In the genomic region with DNA sequence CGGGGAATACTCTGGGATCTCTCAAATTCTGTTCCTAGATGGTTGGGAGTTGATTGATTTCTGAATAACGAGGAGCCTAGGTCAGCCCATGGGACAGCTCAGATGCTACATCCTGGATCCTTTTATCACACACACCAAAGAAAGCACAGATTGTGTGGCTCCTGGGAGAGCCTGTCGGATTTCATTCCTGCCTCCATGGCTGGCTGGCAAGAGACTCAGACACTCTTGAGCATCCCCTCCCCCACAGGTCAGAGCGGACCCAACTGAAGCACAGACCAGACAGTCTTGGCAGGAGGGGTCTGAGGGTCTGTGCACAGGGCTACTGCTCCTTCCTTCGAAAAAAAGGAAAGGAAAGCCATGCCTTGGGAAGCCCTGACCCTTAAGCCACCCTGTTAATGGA, we compare ENCODE assay signal across 8 mouse cellular contexts. TPM values are rescaled to one million over a fixed set of nuclear protein-coding genes. Genes with fewer than 3 reads are reported as not detected.
DNase-seq lines count a peak whose midpoint lies in the region; ATAC-seq and TF ChIP-seq lines count a peak whose summit lies in the region.
"Had no signal": no experiment of that assay in that cellular context is flagged by ENCODE, and none has a peak within 500 bp of the region (broad histone marks: within the 10 kb centered on the region; RNA-seq: fewer than 3 reads in every experiment).

No protein-coding gene starts in this region.

- no peaks in the 10 kb centered on the region for H3K36me3 ChIP-seq in stomach, embryonic 14.5 days (ENCODE audit: control insufficient read depth, insufficient read depth, low read length)
- H3K36me3 ChIP-seq in stomach, postnatal 0 days (ENCODE audit: control insufficient read depth, insufficient read depth, low read length) = no peaks in the 10 kb centered on the region
- no peaks in the 10 kb centered on the region; the same call in 1 of the 2 replicates for H3K36me3 ChIP-seq in embryonic facial prominence, embryonic 11.5 days (replicated peaks; ENCODE audit: control insufficient read depth, insufficient read depth, low read depth, low read length)
- H3K36me3 ChIP-seq in limb, embryonic 12.5 days = peaks cover 30% of the 10 kb centered on the region

- H3K9ac ChIP-seq in stomach, embryonic 14.5 days (replicated peaks; ENCODE audit: low read depth, low read length) = no peak overlapping the region
- no peak overlapping the region for H3K9ac ChIP-seq in stomach, postnatal 0 days (ENCODE audit: low read length)
- no peak overlapping the region for H3K9ac ChIP-seq in embryonic facial prominence, embryonic 11.5 days (replicated peaks; ENCODE audit: low read length)
- H3K9ac ChIP-seq in limb, embryonic 12.5 days (replicated peaks) = no peak overlapping the region; the same call in 1 of the 2 replicates

- H3K4me3 ChIP-seq in stomach, embryonic 14.5 days (ENCODE audit: low read depth, low read length) = no peak overlapping the region
- no peak overlapping the region for H3K4me3 ChIP-seq in stomach, postnatal 0 days (ENCODE audit: low read depth, low read length)
- H3K4me3 ChIP-seq in embryonic facial prominence, embryonic 11.5 days (ENCODE audit: low read depth, low read length) = peak overlapping the region; percentile 95; the same call in 1 of the 2 replicates
- peak overlapping the region; percentile 15; the same call in 1 of the 2 replicates for H3K4me3 ChIP-seq in limb, embryonic 12.5 days (replicated peaks)

- no peak overlapping the region for H3K27ac ChIP-seq in stomach, embryonic 14.5 days (ENCODE audit: low read length)
- no peak overlapping the region for H3K27ac ChIP-seq in stomach, postnatal 0 days (replicated peaks)
- no peak overlapping the region for H3K27ac ChIP-seq in embryonic facial prominence, embryonic 11.5 days (replicated peaks; ENCODE audit: low read depth, low read length)
- H3K27ac ChIP-seq in limb, embryonic 12.5 days = no peak overlapping the region

- 42% methylated on average over 5 of the region's 5 CpGs for WGBS in stomach, embryonic 14.5 days
- 53% methylated on average over 5 of the region's 5 CpGs for WGBS in stomach, postnatal 0 days
- WGBS in embryonic facial prominence, embryonic 11.5 days = 26% methylated on average over 5 of the region's 5 CpGs
- whole genome bisulfite sequencing in limb, embryonic 12.5 days = 28% methylated on average over 5 of the region's 5 CpGs

- DNase-seq in stomach, postnatal 0 days (ENCODE audit: low spot score) = no peak
- DNase-seq in embryonic facial prominence, embryonic 11.5 days (ENCODE audit: low spot score) = peak; percentile 10
- no peak for DNase-seq in layer of hippocampus, postnatal 25 days (ENCODE audit: extremely low spot score in 1 of 2, low spot score in 1 of 2)

- H3K4me2 ChIP-seq in stomach, embryonic 14.5 days (replicated peaks; ENCODE audit: low read depth, low read length) = peak overlapping the region; percentile 80
- no peak overlapping the region for H3K4me2 ChIP-seq in stomach, postnatal 0 days (replicated peaks; ENCODE audit: low read depth)
- H3K4me2 ChIP-seq in embryonic facial prominence, embryonic 11.5 days (ENCODE audit: low read depth, low read length) = peak overlapping the region; percentile 85
- peak overlapping the region; percentile 88 for H3K4me2 ChIP-seq in limb, embryonic 12.5 days

- ATAC-seq in stomach, embryonic 14.5 days (ENCODE audit: insufficient number of reproducible peaks, insufficient read depth, low FRiP score, low read depth) = no peak
- no peak for ATAC-seq in stomach, postnatal 0 days (ENCODE audit: low FRiP score, low TSS enrichment)
- no peak for ATAC-seq in embryonic facial prominence, embryonic 11.5 days (replicated peaks; ENCODE audit: insufficient number of reproducible peaks, low FRiP score, low TSS enrichment, low read depth)
- ATAC-seq in limb, embryonic 12.5 days (ENCODE audit: insufficient number of reproducible peaks, insufficient read depth, low FRiP score, low TSS enrichment, low read depth) = no peak
- no peak for ATAC-seq in CD4-positive, CD25-positive, alpha-beta regulatory T cell, adult 4 months
- ATAC-seq in megakaryocyte-erythroid progenitor cell, adult 5-6 weeks (replicated peaks; ENCODE audit: low FRiP score, low TSS enrichment, poor library complexity, severe bottlenecking) = no peak

- no peak for TF ChIP-seq EP300 in stomach, postnatal 0 days (optimal IDR thresholded peaks at IDR 0.05)

- no peaks in the 10 kb centered on the region for H3K27me3 ChIP-seq in stomach, embryonic 14.5 days (ENCODE audit: control insufficient read depth, insufficient read depth, low read length)
- H3K27me3 ChIP-seq in stomach, postnatal 0 days (ENCODE audit: control insufficient read depth, insufficient read depth, low read length) = no peaks in the 10 kb centered on the region
- H3K27me3 ChIP-seq in embryonic facial prominence, embryonic 11.5 days (ENCODE audit: control insufficient read depth, insufficient read depth, low read length) = no peaks in the 10 kb centered on the region
- peaks cover 4% of the 10 kb centered on the region; the same call in 1 of the 2 replicates for H3K27me3 ChIP-seq in limb, embryonic 12.5 days

- no peak for TF ChIP-seq CTCF in stomach, postnatal 0 days (IDR thresholded peaks at IDR 0.05; ENCODE audit: low read depth)

- H3K9me3 ChIP-seq in stomach, embryonic 14.5 days (ENCODE audit: control insufficient read depth, low read depth, low read length) = no peaks in the 10 kb centered on the region
- no peaks in the 10 kb centered on the region for H3K9me3 ChIP-seq in stomach, postnatal 0 days (ENCODE audit: control insufficient read depth, low read length)
- H3K9me3 ChIP-seq in embryonic facial prominence, embryonic 11.5 days (replicated peaks; ENCODE audit: control insufficient read depth, low read length) = no peaks in the 10 kb centered on the region
- no peaks in the 10 kb centered on the region for H3K9me3 ChIP-seq in limb, embryonic 12.5 days

- H3K4me1 ChIP-seq in stomach, embryonic 14.5 days (ENCODE audit: control insufficient read depth, insufficient read depth, low read length) = peaks cover 9% of the 10 kb centered on the region; the same call in 1 of the 2 replicates
- no peaks in the 10 kb centered on the region for H3K4me1 ChIP-seq in stomach, postnatal 0 days (replicated peaks; ENCODE audit: control insufficient read depth, insufficient read depth)
- H3K4me1 ChIP-seq in embryonic facial prominence, embryonic 11.5 days (ENCODE audit: control insufficient read depth, insufficient read depth, low read length) = peaks cover 3% of the 10 kb centered on the region
- peaks cover 28% of the 10 kb centered on the region for H3K4me1 ChIP-seq in limb, embryonic 12.5 days (replicated peaks)

RNA-seq across cellular contexts. Expression of gene Shf, which starts 2.3 kb away (rescaled TPM):
- 3.8 and 5.2 TPM in 2 replicates for polyA plus RNA-seq in stomach, embryonic 14.5 days (2014; fragmentation: Nextera tagmentation; extraction: Ambion mirVana)
- polyA plus RNA-seq in stomach, postnatal 0 days (2015; fragmentation: Nextera tagmentation; extraction: Ambion mirVana) = 1.6 and 1.7 TPM in 2 replicates
- 7.5 and 8.6 TPM in 2 replicates for polyA plus RNA-seq in embryonic facial prominence, embryonic 11.5 days (2014; fragmentation: Nextera tagmentation; extraction: Ambion mirVana)
- 5.4 and 6.5 TPM in 2 replicates for polyA plus RNA-seq in limb, embryonic 12.5 days (2016; fragmentation: Nextera tagmentation; extraction: Ambion mirVana)
- total RNA-seq in layer of hippocampus, postnatal 25 days (2021) = 10 to 100 TPM; 60.7 to 62.2 TPM
- under 1 TPM in 1 of 2 experiments, not detected in 1; 0.42 TPM for polyA plus RNA-seq in CD4-positive, CD25-positive, alpha-beta regulatory T cell, adult 4 months (2017; shearing (Covaris generic))
- total RNA-seq in megakaryocyte-erythroid progenitor cell, adult 5-6 weeks (2014; fragmentation: Nextera tagmentation) = 5.2 and 8.7 TPM in 2 replicates
- 1.6 and 13.8 TPM in 2 replicates for total RNA-seq in megakaryocyte-erythroid progenitor cell, adult 5-6 weeks (2017)

RNA-seq across cellular contexts. Expression of gene Duox1, which starts 51.2 kb away (rescaled TPM):
- polyA plus RNA-seq in stomach, embryonic 14.5 days (2014; fragmentation: Nextera tagmentation; extraction: Ambion mirVana) = 0.36 and 0.53 TPM in 2 replicates
- polyA plus RNA-seq in stomach, postnatal 0 days (2015; fragmentation: Nextera tagmentation; extraction: Ambion mirVana) = 3.5 and 4.3 TPM in 2 replicates
- 0.06 and 0.10 TPM in 2 replicates for polyA plus RNA-seq in embryonic facial prominence, embryonic 11.5 days (2014; fragmentation: Nextera tagmentation; extraction: Ambion mirVana)
- 0.13 and 0.22 TPM in 2 replicates for polyA plus RNA-seq in limb, embryonic 12.5 days (2016; fragmentation: Nextera tagmentation; extraction: Ambion mirVana)
- not detected for total RNA-seq in layer of hippocampus, postnatal 25 days (2021)
- not detected for polyA plus RNA-seq in CD4-positive, CD25-positive, alpha-beta regulatory T cell, adult 4 months (2017; shearing (Covaris generic))
- total RNA-seq in megakaryocyte-erythroid progenitor cell, adult 5-6 weeks (2014; fragmentation: Nextera tagmentation) = not detected in 2 replicates
- total RNA-seq in megakaryocyte-erythroid progenitor cell, adult 5-6 weeks (2017) = not detected in 2 replicates
- polyA plus RNA-seq: liver, embryonic 16.5 days had no signal

RNA-seq across cellular contexts. Expression of gene Duoxa1, which starts 53.2 kb away (rescaled TPM):
- 3.0 and 3.8 TPM in 2 replicates for polyA plus RNA-seq in stomach, embryonic 14.5 days (2014; fragmentation: Nextera tagmentation; extraction: Ambion mirVana)
- polyA plus RNA-seq in stomach, postnatal 0 days (2015; fragmentation: Nextera tagmentation; extraction: Ambion mirVana) = 17.3 and 19.4 TPM in 2 replicates
- polyA plus RNA-seq in embryonic facial prominence, embryonic 11.5 days (2014; fragmentation: Nextera tagmentation; extraction: Ambion mirVana) = 0.90 TPM in 1 of 2 replicates, not detected in the other
- 1.1 and 1.2 TPM in 2 replicates for polyA plus RNA-seq in limb, embryonic 12.5 days (2016; fragmentation: Nextera tagmentation; extraction: Ambion mirVana)
- not detected for total RNA-seq in layer of hippocampus, postnatal 25 days (2021)
- polyA plus RNA-seq in CD4-positive, CD25-positive, alpha-beta regulatory T cell, adult 4 months (2017; shearing (Covaris generic)) = not detected
- not detected in 2 replicates for total RNA-seq in megakaryocyte-erythroid progenitor cell, adult 5-6 weeks (2014; fragmentation: Nextera tagmentation)
- not detected in 2 replicates for total RNA-seq in megakaryocyte-erythroid progenitor cell, adult 5-6 weeks (2017)
- polyA plus RNA-seq: liver, embryonic 16.5 days had no signal

RNA-seq across cellular contexts. Expression of gene Slc28a2, which starts 59.6 kb away (rescaled TPM):
- 6.6 and 6.9 TPM in 2 replicates for polyA plus RNA-seq in stomach, embryonic 14.5 days (2014; fragmentation: Nextera tagmentation; extraction: Ambion mirVana)
- 10.6 and 12.9 TPM in 2 replicates for polyA plus RNA-seq in stomach, postnatal 0 days (2015; fragmentation: Nextera tagmentation; extraction: Ambion mirVana)
- 0.15 and 0.28 TPM in 2 replicates for polyA plus RNA-seq in embryonic facial prominence, embryonic 11.5 days (2014; fragmentation: Nextera tagmentation; extraction: Ambion mirVana)
- not detected in 2 replicates for polyA plus RNA-seq in limb, embryonic 12.5 days (2016; fragmentation: Nextera tagmentation; extraction: Ambion mirVana)
- total RNA-seq in layer of hippocampus, postnatal 25 days (2021) = under 1 TPM in 1 of 2 experiments, not detected in 1; 0.12 TPM
- 100 to 1,000 TPM; 153 to 175 TPM for polyA plus RNA-seq in CD4-positive, CD25-positive, alpha-beta regulatory T cell, adult 4 months (2017; shearing (Covaris generic))
- total RNA-seq in megakaryocyte-erythroid progenitor cell, adult 5-6 weeks (2014; fragmentation: Nextera tagmentation) = 3.5 and 11.6 TPM in 2 replicates
- 3.2 and 4.5 TPM in 2 replicates for total RNA-seq in megakaryocyte-erythroid progenitor cell, adult 5-6 weeks (2017)

Comparison
In these comparisons a context has a peak if more than half of its experiments do, and no peak if none do; other contexts are left out.
1. H3K4me3 ChIP-seq: peak in embryonic facial prominence, embryonic 11.5 days (single experiment) and limb, embryonic 12.5 days (single experiment); none in stomach, embryonic 14.5 days (single experiment) and stomach, postnatal 0 days (single experiment).